Mouse (Mus musculus) adrenal gland, adult 18-20 months (tissue): Measurements from ENCODE around the gene Slc24a4. TPM values are rescaled to one million over a fixed set of nuclear protein-coding genes. Genes with fewer than 3 reads are reported as not detected.
"Not testable (repeated sequence)": the region's sequence is repeated elsewhere in the genome, so short reads cannot be mapped to it uniquely, and the experiment has no call there.

Experiments
- DNase-seq, 2 experiments: peaks; one replicate each; pipeline ENCODE4 v3.0.0; 2021 to 2022; ENCODE audit warnings: low spot score in 2 of 2
- total RNA-seq, 2 experiments: library from RNA; stranded (reverse); gene quantifications; 1 replicate in 1 of 2; 2 replicates in 1 of 2; pipeline ENCODE4 v1.2.3; 2021

Gene Slc24a4
- total RNA-seq, 2 experiments from 2014 or later: 0.42 to 1.1 TPM

DNA sequence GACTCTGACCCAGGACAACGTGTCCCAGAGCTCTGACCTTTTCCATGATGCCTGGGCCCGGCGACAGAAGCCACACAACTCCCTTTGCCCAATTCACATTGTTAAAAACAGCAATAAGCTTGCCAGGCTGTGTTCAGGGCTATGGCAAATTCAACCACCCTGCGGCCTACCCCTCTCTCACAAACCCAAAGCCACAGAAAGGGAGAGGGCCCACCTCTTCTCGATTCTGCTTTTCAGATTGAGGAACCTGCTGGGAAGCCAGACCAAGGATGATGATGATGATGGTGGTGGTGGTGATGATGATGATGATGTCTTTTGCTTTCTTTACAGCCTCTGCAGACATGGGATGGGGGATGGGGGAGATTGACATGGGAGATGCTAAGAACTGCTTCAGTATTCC lies 117.7 kb downstream of the Slc24a4 start:
- no peak for DNase-seq

- DNase-seq: no peak
Observed at GRCm38 (mm10) chr12:102248104-102248503, 119.6 kb downstream of the Slc24a4 start.

GRCm38 (mm10) chr12:102250316-102250715 lies 121.8 kb downstream of the Slc24a4 start:
- DNase-seq: no peak

DNA sequence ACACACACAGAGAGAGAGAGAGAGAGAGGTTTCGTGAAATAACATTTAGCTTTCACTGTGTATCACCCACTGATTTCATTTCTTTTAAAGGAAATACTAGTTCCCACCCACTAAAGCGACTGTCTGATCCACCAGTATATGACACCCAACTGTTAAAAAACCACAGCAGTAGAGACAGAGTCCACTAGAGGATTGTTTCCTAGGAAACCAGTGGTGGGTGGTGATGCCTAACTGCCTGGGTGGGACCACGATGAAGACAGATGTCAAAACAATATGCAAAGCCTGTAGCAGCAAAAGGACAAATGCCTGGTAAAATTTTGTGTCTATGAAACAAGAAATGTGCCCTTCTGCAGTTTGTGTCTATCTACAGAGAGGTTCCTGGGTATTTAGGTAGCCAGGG lies 122.5 kb downstream of the Slc24a4 start:
- no peak for DNase-seq

GRCm38 (mm10) chr12:102251985-102252384 lies 123.5 kb downstream of the Slc24a4 start:
- DNase-seq: no peak

- no peak for DNase-seq
Observed at GRCm38 (mm10) chr12:102252525-102252924, 124.0 kb downstream of the Slc24a4 start.

- DNase-seq: no peak
Observed at GRCm38 (mm10) chr12:102255012-102255411, 126.5 kb downstream of the Slc24a4 start.

DNA sequence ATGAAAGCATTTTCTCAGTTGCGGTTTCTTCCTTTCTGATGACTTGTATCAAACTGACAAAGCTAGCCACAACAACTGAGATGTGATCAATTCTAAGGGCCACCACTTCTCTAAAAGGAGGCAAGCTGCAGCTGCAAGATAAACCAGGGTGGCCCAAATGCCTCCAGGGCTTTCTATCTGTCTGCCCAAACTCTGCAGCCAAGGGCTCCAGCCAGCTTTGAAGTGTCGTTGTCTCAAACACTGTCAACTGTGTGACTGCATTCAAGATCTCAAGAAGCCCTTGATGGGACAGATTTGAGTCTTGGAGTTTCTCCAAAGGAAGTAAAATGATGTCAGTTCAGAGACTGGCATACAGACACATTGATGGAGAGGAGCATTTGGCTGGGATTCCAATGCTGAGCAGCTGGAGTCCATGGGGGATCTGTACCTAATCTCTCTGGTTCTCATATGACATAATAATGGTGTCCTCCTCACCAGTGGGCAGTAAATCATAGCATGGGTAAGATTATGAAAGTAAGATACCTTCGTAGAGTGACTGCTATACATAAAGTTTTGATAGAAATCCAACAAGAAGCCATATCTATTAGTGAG lies 130.1 kb downstream of the Slc24a4 start:
- DNase-seq: no peak

- DNase-seq: no peak
Observed at GRCm38 (mm10) chr12:102261933-102262396, 133.4 kb downstream of the Slc24a4 start.

GRCm38 (mm10) chr12:102262809-102263208 lies 134.3 kb downstream of the Slc24a4 start:
- DNase-seq: no peak

DNA sequence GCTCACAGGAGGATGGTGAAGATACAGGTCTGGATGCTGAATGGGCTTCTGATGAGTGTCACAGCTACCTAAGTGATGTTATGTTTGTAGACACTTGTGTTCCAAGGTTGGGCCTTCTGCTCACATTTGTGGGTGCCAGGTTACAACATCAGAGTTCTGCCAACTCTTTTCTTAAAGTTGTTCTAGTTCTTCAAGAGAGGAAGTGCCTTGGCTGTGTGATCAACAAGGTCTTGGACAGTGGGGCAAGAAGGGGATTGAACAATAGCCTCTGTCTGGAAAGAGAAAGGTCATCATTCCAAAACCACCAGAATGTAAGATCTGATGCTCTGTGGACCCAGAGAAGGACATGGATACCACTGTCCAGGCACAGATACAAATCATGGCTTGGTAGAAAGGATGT lies 134.7 kb downstream of the Slc24a4 start:
- DNase-seq: no peak

DNA sequence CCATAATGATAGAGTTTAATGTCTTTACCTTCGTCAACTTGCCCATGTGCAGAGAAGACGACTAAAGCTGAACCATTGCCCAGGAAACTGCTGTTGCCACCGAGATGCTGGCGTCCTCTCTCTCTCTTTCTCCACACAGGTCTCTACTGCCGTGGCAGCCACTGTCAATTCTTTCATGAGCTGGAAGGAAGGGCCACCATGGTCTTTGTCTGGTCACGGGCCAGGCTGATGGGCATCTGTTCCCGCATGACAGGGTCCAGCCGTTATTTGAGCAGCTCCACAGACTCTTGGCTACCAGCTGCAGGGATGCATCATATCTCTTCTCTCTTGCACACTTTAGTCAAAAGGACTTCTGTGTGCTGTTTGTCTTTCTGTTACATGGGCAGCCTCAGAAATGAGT lies 137.9 kb downstream of the Slc24a4 start:
- DNase-seq: no peak

- no peak for DNase-seq
Observed at GRCm38 (mm10) chr12:102269144-102269543, 140.6 kb downstream of the Slc24a4 start.

GRCm38 (mm10) chr12:102270776-102271405 lies 142.4 kb downstream of the Slc24a4 start:
- DNase-seq: no peak

DNA sequence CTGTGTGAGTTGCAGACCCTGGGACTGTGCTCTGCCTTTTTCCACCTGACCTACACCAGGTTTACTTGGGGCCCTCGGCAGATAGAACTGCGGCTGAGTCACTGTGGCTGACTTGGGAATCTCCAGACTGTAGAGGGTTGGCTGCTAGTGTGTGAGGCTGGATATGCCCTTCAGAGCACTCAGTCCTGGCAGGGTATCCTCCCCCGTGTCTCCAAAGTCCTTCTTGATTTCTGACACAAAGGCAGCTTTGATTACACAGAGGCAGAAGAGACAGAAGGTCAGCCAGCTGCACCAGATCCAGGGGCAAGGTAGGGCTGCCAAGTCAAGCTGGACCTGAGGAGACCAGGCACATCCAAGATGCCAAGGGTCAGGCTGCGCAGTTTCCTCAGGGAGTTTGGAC lies 142.9 kb downstream of the Slc24a4 start:
- DNase-seq: peak in 1 of 2 experiments; percentile 14

- no peak for DNase-seq
Observed at GRCm38 (mm10) chr12:102275833-102276443, 147.4 kb downstream of the Slc24a4 start.

DNA sequence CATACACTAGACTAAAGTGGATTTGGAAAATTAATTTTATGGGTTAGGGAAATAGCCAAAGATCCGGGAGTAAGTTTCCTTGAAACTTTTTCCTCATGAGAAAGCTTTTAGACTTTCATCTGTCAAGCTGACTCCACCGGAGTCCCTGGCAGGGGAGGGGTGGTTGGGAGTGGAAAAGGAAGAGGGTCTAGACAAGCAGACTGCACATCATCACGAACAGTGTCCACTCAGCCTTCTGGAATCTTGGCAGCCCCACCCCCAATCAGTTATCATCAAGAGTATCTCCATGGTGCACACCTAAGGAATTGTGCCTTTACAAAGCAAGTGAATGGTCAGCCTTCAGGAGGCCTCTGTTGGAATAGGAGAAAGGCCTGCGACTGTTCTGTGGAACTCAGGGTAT lies 151.8 kb downstream of the Slc24a4 start:
- not testable (repeated sequence) for DNase-seq

GRCm38 (mm10) chr12:102280867-102281503 lies 152.5 kb downstream of the Slc24a4 start:
- DNase-seq: no peak

GRCm38 (mm10) chr12:102282126-102282525 lies 153.6 kb downstream of the Slc24a4 start:
- no peak for DNase-seq

DNA sequence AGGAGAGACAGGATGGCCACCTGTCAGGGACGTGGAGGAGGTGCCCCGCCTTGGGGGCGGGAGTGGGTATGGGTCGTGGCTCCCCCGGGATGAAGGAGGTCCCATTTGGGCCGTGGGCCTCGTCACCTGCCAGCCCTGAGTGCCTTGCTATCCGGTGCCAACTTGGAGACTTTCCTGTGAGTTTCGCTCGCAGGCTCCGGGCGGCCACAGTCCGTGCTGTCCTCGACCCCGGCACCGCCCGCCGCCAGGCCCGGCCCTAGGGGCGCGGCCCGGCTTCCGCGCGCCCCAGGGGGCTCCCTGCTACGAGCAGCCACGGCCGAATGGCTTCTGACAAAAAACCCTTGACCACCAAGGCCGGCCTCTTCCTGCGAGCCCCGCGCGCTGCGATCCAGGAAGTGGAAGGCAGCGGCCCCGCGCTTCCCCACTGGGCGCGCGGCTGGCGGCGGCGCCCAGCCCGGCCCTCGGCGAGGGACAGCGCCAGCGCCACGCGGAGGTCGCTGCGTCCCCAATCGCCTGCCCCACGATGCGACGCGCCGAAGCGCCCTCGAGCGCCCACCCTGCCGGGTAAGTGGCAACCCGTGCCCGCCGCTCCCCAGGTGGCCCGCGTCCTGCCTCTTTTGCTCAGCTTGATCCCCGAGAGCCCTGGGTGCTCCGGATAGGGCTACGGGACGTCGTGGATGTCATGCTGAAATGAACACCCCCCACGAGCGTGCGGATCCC lies 154.4 kb downstream of the Slc24a4 start, which contains the start of gene Rin3:
Gene Rin3 (plus strand): TSS at position 286 of the 720 bp plus-strand sequence.
- peak; percentile 63 to 64 for DNase-seq
